Mouse (Mus musculus): ENCODE measurements around the gene Zdhhc12.

The Zdhhc12 gene

GRCm38 (mm10) chr2:30106364-30106763, 12.9 kb upstream of the Zdhhc12 start:
- peak in 1 of 2 experiments; percentile 44 for DNase-seq (ENCODE audit: low read depth in 1 of 2, low spot score in 2 of 2)

GRCm38 (mm10) chr2:30100214-30100613, 6.8 kb upstream of the Zdhhc12 start:
- DNase-seq (ENCODE audit: low read depth in 1 of 2, low spot score in 2 of 2), result no peak

GRCm38 (mm10) chr2:30095882-30096527, 2.6 kb upstream of the Zdhhc12 start:
- peak in 1 of 2 experiments; percentile 46 for DNase-seq (ENCODE audit: low read depth in 1 of 2, low spot score in 2 of 2)

GRCm38 (mm10) chr2:30094208-30094588, 750 bp upstream of the Zdhhc12 start:
- no peak for DNase-seq (ENCODE audit: low read depth in 1 of 2, low spot score in 2 of 2)

- no peak for DNase-seq (ENCODE audit: low read depth in 1 of 2, low spot score in 2 of 2)
Observed at GRCm38 (mm10) chr2:30092280-30092918, 1.0 kb downstream of the Zdhhc12 start.

- no peak for DNase-seq (ENCODE audit: low read depth in 1 of 2, low spot score in 2 of 2)
Observed at GRCm38 (mm10) chr2:30091521-30091920, 1.9 kb downstream of the Zdhhc12 start.

- no peak for DNase-seq (ENCODE audit: low read depth in 1 of 2, low spot score in 2 of 2)
Observed at GRCm38 (mm10) chr2:30087310-30087709, 6.1 kb downstream of the Zdhhc12 start.

GRCm38 (mm10) chr2:30084632-30085031, 8.8 kb downstream of the Zdhhc12 start:
- DNase-seq (ENCODE audit: low read depth in 1 of 2, low spot score in 2 of 2), result no peak

GRCm38 (mm10) chr2:30084113-30084512, 9.3 kb downstream of the Zdhhc12 start:
- DNase-seq (ENCODE audit: low read depth in 1 of 2, low spot score in 2 of 2), result peak in 1 of 2 experiments; percentile 23

GRCm38 (mm10) chr2:30080181-30080800, 13.2 kb downstream of the Zdhhc12 start:
- no peak for DNase-seq (ENCODE audit: low read depth in 1 of 2, low spot score in 2 of 2)

- no peak for DNase-seq (ENCODE audit: low read depth in 1 of 2, low spot score in 2 of 2)
Observed at GRCm38 (mm10) chr2:30078760-30079159, 14.7 kb downstream of the Zdhhc12 start.

- DNase-seq (ENCODE audit: low read depth in 1 of 2, low spot score in 2 of 2), result no peak
Observed at GRCm38 (mm10) chr2:30078349-30078712, 15.1 kb downstream of the Zdhhc12 start.

GRCm38 (mm10) chr2:30077502-30078348, 15.7 kb downstream of the Zdhhc12 start, which contains the start of gene Pkn3:
TSS of gene Pkn3 (plus strand) at chr2:30077684.
- DNase-seq (ENCODE audit: low read depth in 1 of 2, low spot score in 2 of 2), result peak; percentile 62 to 76

- no peak for DNase-seq (ENCODE audit: low read depth in 1 of 2, low spot score in 2 of 2)
Observed at GRCm38 (mm10) chr2:30076959-30077358, 16.5 kb downstream of the Zdhhc12 start.

- DNase-seq (ENCODE audit: low read depth in 1 of 2, low spot score in 2 of 2), result no peak
Observed at GRCm38 (mm10) chr2:30076439-30076838, 17.0 kb downstream of the Zdhhc12 start.

- no peak for DNase-seq (ENCODE audit: low read depth in 1 of 2, low spot score in 2 of 2)
Observed at GRCm38 (mm10) chr2:30075625-30076024, 17.8 kb downstream of the Zdhhc12 start.

GRCm38 (mm10) chr2:30073285-30073684, 20.2 kb downstream of the Zdhhc12 start:
- no peak for DNase-seq (ENCODE audit: low read depth in 1 of 2, low spot score in 2 of 2)

- no peak for DNase-seq (ENCODE audit: low read depth in 1 of 2, low spot score in 2 of 2)
Observed at GRCm38 (mm10) chr2:30072875-30073274, 20.6 kb downstream of the Zdhhc12 start.

GRCm38 (mm10) chr2:30067962-30068361, 25.5 kb downstream of the Zdhhc12 start:
- no peak for DNase-seq (ENCODE audit: low read depth in 1 of 2, low spot score in 2 of 2)

- no peak for DNase-seq (ENCODE audit: low read depth in 1 of 2, low spot score in 2 of 2)
Observed at GRCm38 (mm10) chr2:30067031-30067888, 26.2 kb downstream of the Zdhhc12 start.
